Mouse (Mus musculus) intestine, embryonic 16.5 days (tissue): ENCODE data around the gene Ip6k3. TPM values are rescaled to one million over a fixed set of nuclear protein-coding genes. Genes with fewer than 3 reads are reported as not detected.

Experiments
- ATAC-seq: fragments of 200-750 bp; cut with Nextera tagmentation; 2 replicates; pipeline ENCODE4 v1.8.0; 2017; ENCODE audit warnings: moderate TSS enrichment, moderate library complexity
- H3K27ac ChIP-seq: fragments of 300-500 bp; sonication (generic); 2 replicates; pipeline ENCODE4 v1.5.1; 2014; ENCODE audit warnings: mild to moderate bottlenecking, low read length
- H3K27me3 ChIP-seq: fragments of 300-500 bp; sonication (generic); replicated peaks from 2 replicates; pipeline ENCODE4 v1.6.1; 2014; ENCODE audit warnings: low read length, control low read depth, mixed read lengths; ENCODE audit not compliant: control insufficient read depth, insufficient read depth
- H3K36me3 ChIP-seq: fragments of 300-500 bp; sonication (generic); 2 replicates; pipeline ENCODE4 v1.6.1; 2014; ENCODE audit warnings: low read length, control low read depth; ENCODE audit not compliant: control insufficient read depth, insufficient read depth
- H3K4me1 ChIP-seq: fragments of 300-500 bp; sonication (generic); 2 replicates; pipeline ENCODE4 v1.6.1; 2014; ENCODE audit warnings: low read length, control low read depth, mixed read lengths; ENCODE audit not compliant: control insufficient read depth, insufficient read depth
- H3K4me2 ChIP-seq: fragments of 300-500 bp; sonication (generic); 2 replicates; pipeline ENCODE4 v1.6.1; 2014; ENCODE audit warnings: low read depth, low read length, control low read depth
- H3K4me3 ChIP-seq: fragments of 300-500 bp; sonication (generic); 2 replicates; pipeline ENCODE4 v1.5.1; 2014; ENCODE audit warnings: mild to moderate bottlenecking, low read length
- H3K9ac ChIP-seq: fragments of 300-500 bp; sonication (generic); 2 replicates; pipeline ENCODE4 v1.6.1; 2014; ENCODE audit warnings: low read depth, low read length
- H3K9me3 ChIP-seq: fragments of 300-500 bp; sonication (generic); 2 replicates; pipeline ENCODE4 v1.6.1; 2016; ENCODE audit warnings: low read length, control low read depth; ENCODE audit not compliant: control insufficient read depth
- WGBS: fragments of 180-500 bp; shearing (Covaris S2); extraction: QIAGEN DNeasy Blood & Tissue Kit; methylation state at CpG from one replicate; pipeline ENCODE4 v1.1.7; 2014; 5-methylcytosine and 5-hydroxymethylcytosine counted together
- polyA plus RNA-seq: library from polyadenylated mRNA; unstranded; fragments of >200 nt; fragmentation: Nextera tagmentation; extraction: Ambion mirVana; gene quantifications from 2 replicates; pipeline ENCODE4 v1.2.1, GENCODE M21; 2015

The Ip6k3 gene
- polyA plus RNA-seq, 1 experiment from 2014 or later, result 0.11 TPM

DNA sequence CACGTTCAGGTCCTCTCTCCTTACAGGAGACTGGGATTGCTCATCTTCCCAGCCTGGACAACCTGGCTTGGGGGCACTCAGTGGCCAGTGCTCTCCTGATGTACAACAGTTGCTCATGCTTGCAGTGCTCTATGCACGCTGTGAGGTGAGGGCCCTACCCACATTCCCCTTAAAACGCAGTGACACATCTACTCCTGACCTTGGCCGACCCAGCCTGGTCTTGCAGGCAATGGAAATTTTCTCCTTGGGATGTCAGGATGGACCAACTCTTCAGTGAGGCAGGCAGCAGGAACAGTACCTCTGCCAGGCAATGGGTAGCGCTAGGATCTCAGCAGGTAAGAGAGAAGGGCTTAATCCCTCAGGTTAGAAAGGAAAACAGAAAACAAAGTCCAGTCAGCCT, 19.5 kb upstream of the Ip6k3 start:
- no peaks in the 10 kb centered on the region for H3K9me3 ChIP-seq
- no peak overlapping the region for H3K4me2 ChIP-seq
- no peak for ATAC-seq
- no peak overlapping the region for H3K9ac ChIP-seq
- H3K4me3 ChIP-seq, result no peak overlapping the region
- H3K4me1 ChIP-seq, result no peaks in the 10 kb centered on the region
- WGBS, result 55% methylated on average over 5 of the region's 5 CpGs
- H3K27ac ChIP-seq, result no peak overlapping the region
- no peaks in the 10 kb centered on the region for H3K27me3 ChIP-seq
- H3K36me3 ChIP-seq, result no peaks in the 10 kb centered on the region

DNA sequence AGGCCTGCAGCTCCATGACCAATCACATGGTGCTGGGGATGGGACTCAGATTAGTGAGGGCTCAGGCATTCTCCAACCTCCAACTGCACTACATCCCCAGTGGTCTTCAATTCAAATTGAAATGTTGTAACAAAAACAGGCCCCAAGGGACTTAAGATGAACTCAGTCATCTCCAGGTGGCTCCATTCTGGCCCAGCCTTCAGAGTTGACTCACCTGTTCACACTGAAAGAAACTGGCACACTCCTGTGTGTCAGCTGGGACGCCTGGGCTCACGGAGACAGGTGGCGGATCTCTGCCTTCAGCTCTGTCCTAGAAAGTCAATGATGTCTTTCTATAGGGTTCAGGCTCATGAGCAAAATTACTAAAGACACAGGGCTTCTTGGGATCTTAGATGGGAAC, 18.5 kb upstream of the Ip6k3 start:
- Histone ChIP-seq H3K9me3 (no peaks in the 10 kb centered on the region), H3K36me3 (no peaks in the 10 kb centered on the region), H3K27me3 (no peaks in the 10 kb centered on the region), H3K4me1 (no peaks in the 10 kb centered on the region), H3K27ac (no peak overlapping the region), H3K4me3 (no peak overlapping the region), H3K9ac (no peak overlapping the region), H3K4me2 (no peak overlapping the region)
- WGBS, result 84% methylated on average over 3 of the region's 3 CpGs
- ATAC-seq, result no peak

DNA sequence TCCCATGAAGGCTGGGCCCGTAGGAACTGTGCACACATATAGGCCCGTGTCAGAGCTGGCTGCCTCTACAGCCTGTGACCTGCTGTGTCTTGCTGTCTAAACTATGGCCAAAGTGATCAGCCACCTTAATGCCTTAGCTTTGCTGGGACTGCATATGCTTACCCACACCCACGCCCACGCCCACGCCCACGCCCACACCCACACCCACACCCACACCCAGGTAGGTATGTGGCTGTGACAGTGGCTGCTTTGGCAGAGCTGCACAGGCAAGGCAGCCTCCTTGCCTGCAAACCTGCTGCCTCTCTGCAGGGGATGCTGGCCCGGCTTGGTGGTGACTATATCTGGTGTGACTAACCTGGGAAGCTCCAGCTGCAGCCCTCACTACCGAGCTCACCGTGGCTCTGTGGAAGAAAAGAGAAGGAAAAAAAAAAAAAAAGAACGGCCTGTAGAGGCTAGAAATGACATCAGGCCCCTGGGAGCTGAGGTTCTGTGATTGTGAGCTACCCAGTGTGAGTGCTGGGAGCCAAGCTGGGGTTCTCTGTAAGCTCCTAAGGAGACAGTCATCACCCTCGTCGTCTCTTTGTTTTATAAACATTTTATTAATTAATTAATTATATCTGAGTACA, 16.2 kb upstream of the Ip6k3 start:
- Histone ChIP-seq H3K27ac (no peak overlapping the region), H3K27me3 (no peaks in the 10 kb centered on the region), H3K4me1 (no peaks in the 10 kb centered on the region), H3K4me3 (no peak overlapping the region), H3K36me3 (no peaks in the 10 kb centered on the region), H3K9me3 (no peaks in the 10 kb centered on the region), H3K9ac (no peak overlapping the region), H3K4me2 (no peak overlapping the region)
- no peak for ATAC-seq
- WGBS, result 82% methylated on average over 12 of the region's 12 CpGs

DNA sequence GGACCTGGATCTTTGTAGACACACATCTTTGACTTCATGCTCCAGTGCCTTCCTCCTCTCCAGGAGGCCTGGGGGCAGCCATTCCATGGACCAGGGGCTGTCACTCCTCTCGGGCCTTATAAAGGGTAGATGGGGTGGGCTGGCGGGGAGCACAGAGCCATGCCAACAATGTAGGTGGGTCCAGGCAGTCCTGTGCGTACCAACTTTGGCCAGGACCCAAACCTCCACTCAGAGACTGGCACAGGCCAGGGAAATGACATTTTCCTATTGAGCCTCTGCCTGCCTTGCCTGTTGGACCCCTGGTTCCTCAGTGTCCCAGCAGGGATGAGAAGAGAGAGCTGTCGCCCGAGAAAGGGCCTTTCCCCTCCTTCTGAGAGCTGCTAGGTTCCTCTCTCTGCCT, 14.8 kb upstream of the Ip6k3 start:
- ATAC-seq, result no peak
- H3K9ac ChIP-seq, result no peak overlapping the region
- H3K27me3 ChIP-seq, result no peaks in the 10 kb centered on the region
- no peaks in the 10 kb centered on the region for H3K9me3 ChIP-seq
- H3K4me3 ChIP-seq, result no peak overlapping the region
- H3K4me1 ChIP-seq, result no peaks in the 10 kb centered on the region
- no peaks in the 10 kb centered on the region for H3K36me3 ChIP-seq
- WGBS, result 74% methylated on average over 5 of the region's 5 CpGs
- H3K4me2 ChIP-seq, result no peak overlapping the region
- no peak overlapping the region for H3K27ac ChIP-seq

DNA sequence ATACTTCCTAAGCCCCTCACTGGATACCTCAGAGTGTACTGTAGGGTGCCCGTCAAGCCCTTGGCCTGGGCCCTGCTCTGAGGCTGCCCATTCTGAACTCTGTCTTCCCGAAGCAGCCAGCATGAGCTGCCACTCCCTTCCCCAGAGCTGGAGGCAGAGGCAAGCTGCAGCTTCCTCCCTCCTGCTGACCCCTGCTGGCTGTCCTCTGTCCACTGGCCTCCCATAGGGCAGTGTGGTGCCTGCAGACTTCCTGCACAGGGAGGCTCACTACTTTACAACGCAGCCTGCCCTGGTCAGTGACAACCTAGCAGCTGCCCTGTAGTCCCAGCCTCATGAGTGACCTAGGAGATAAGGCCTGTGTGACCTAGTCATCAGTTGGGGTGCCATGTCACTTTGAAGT, 14.1 kb upstream of the Ip6k3 start:
- no peaks in the 10 kb centered on the region for H3K4me1 ChIP-seq
- H3K36me3 ChIP-seq, result no peaks in the 10 kb centered on the region
- no peak overlapping the region for H3K27ac ChIP-seq
- H3K9ac ChIP-seq, result no peak overlapping the region
- no peak for ATAC-seq
- H3K4me3 ChIP-seq, result no peak overlapping the region
- H3K4me2 ChIP-seq, result no peak overlapping the region
- WGBS, result 24% methylated on average over 3 of the region's 3 CpGs
- no peaks in the 10 kb centered on the region for H3K27me3 ChIP-seq
- H3K9me3 ChIP-seq, result no peaks in the 10 kb centered on the region

DNA sequence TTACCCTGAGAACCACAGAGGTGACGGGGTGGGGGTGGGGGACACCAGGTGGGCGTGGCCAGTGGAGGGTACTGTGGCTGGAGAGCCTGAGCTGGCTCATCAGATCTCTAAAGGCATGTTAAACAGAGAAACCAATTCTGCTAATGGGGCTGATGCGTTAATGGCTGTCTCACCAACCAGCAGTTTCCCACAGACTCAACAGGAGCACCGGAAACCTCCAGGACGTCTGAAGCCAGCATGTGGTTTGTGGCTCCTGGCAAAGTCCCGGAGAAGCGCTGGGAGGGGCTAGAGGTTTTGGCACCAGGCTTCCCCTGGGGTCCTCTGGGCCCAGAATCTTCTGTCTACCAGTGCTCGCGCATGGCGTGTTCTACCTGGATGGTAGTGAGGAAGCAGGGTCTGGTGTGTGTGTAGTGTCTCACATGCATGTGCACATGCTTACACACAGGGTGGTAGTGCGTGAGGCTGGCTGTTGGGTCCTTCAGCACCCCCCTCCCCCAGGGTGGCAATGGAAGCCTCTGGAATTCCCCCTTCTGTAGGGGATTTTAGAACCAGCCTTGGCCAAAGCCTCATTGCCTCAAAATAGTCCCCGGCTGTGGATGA, 12.2 kb upstream of the Ip6k3 start:
- H3K4me2 ChIP-seq, result no peak overlapping the region
- no peaks in the 10 kb centered on the region for H3K27me3 ChIP-seq
- H3K27ac ChIP-seq, result no peak overlapping the region
- H3K9ac ChIP-seq, result no peak overlapping the region
- no peaks in the 10 kb centered on the region for H3K36me3 ChIP-seq
- no peak for ATAC-seq
- H3K9me3 ChIP-seq, result no peaks in the 10 kb centered on the region
- H3K4me1 ChIP-seq, result no peaks in the 10 kb centered on the region
- WGBS, result 59% methylated on average over 12 of the region's 12 CpGs
- no peak overlapping the region for H3K4me3 ChIP-seq

DNA sequence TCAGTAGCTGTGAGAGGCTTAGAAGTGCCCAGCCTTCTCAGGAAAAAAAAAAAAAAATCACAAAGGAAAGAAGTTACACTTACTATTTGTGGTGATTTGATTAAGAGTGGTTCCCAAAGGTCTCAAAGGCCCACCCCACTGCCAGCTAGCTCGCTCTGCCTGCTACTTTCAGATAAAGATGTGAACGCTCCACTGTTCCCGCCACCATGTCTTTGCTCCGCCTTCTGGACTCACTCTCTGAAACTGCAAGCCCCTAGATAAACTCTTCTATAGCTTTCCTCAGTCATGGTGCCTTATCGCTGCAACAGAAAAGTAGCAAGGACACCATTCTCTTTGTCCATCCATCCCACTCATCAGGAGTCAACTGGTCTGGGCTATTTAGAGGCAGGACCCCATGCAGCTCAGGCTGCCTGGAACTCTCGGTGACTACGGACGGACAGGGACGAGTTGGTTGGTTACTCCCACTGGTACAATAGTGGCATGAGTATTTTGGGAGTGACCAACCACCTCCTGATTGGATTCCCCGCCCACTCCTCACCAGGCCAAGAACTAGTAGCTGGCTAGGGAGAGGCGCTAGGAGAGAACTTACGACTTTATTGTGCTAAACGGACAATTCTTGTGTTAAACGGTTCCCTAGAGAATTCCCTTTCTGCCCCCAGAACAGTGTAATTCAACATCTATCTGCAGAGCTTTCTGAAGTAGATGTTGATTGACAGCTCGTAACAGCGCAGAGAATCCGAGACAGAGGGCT, 11.0 kb upstream of the Ip6k3 start:
- WGBS, result 91% methylated on average over 17 of the region's 17 CpGs
- no peak overlapping the region for H3K27ac ChIP-seq
- ATAC-seq, result no peak
- H3K4me2 ChIP-seq, result no peak overlapping the region
- no peaks in the 10 kb centered on the region for H3K9me3 ChIP-seq
- no peaks in the 10 kb centered on the region for H3K27me3 ChIP-seq
- H3K36me3 ChIP-seq, result no peaks in the 10 kb centered on the region
- H3K4me1 ChIP-seq, result no peaks in the 10 kb centered on the region
- H3K9ac ChIP-seq, result no peak overlapping the region
- no peak overlapping the region for H3K4me3 ChIP-seq

DNA sequence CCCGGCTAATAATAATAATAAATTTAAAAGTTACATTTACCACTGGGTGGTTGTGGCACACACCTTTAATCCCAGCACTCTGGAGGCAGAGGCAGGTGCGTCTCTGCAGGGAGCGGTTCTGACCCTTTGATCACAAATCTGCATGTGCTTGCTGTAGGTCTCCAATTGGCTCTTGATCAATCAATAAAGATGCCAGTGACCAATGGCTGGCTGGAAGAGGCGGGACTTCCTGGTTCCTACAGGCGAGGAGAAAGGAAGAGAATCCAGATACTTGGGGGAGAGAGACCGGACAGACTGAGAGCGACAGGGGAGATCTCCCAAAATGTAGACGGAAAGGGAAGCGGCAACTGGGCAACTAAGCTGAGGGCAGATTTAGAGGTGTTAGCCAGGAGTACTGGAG, 10.4 kb upstream of the Ip6k3 start:
- no peaks in the 10 kb centered on the region for H3K36me3 ChIP-seq
- no peak overlapping the region for H3K4me2 ChIP-seq
- H3K27ac ChIP-seq, result no peak overlapping the region
- no peak for ATAC-seq
- no peak overlapping the region for H3K9ac ChIP-seq
- 89% methylated on average over 9 of the region's 9 CpGs for WGBS
- H3K4me1 ChIP-seq, result no peaks in the 10 kb centered on the region
- H3K27me3 ChIP-seq, result no peaks in the 10 kb centered on the region
- no peaks in the 10 kb centered on the region for H3K9me3 ChIP-seq
- no peak overlapping the region for H3K4me3 ChIP-seq

DNA sequence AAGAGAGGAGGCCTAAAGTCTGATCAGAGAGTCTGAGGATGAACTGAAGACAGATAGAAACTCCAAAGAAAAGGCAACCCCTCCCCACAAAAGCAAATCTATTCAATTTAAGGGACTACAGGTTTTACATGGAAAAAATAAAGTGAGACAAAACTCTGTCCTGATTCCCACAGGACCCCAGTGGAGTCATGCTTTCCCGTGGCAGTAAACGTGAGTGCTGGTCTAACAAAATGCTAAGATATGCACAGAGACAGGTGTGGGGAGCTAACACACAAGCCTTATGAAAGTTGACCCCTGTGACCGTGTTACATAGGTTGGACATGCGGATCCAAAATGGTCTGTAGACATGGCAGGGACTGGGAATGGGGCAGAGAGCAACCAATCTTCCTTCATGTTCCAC, 9.2 kb upstream of the Ip6k3 start:
- no peak for ATAC-seq
- Histone ChIP-seq H3K27ac (no peak overlapping the region), H3K4me3 (no peak overlapping the region), H3K27me3 (no peaks in the 10 kb centered on the region), H3K4me2 (no peak overlapping the region), H3K9me3 (no peaks in the 10 kb centered on the region), H3K4me1 (no peaks in the 10 kb centered on the region), H3K36me3 (no peaks in the 10 kb centered on the region), H3K9ac (no peak overlapping the region)
- 81% methylated on average over 4 of the region's 4 CpGs for WGBS
